Mouse (Mus musculus) left cerebral cortex, postnatal 10 days (tissue): ENCODE measurements at regions not wholly inside any gene's neighbourhood (a gene's known extent, or its start where the extent isn't known, plus 50 kb on each side); places are given as distances from the start of the nearest gene placed in this dataset.
"Not testable (repeated sequence)": the region's sequence is repeated elsewhere in the genome, so short reads cannot be mapped to it uniquely, and the experiment has no call there.

Source experiments
- DNase-seq, 2 experiments: peaks; one replicate each; pipeline ENCODE4 v3.0.0; 2021 to 2022; ENCODE audit warnings: low spot score in 2 of 2, mixed read lengths in 1 of 2; ENCODE audit errors: extremely low spot score in 1 of 2
- intact Hi-C: fragments of 180-260 bp; cut with DNase I; formaldehyde crosslinking; loops from one replicate; pipeline ENCODE4 v1.15.1; 2025

DNA sequence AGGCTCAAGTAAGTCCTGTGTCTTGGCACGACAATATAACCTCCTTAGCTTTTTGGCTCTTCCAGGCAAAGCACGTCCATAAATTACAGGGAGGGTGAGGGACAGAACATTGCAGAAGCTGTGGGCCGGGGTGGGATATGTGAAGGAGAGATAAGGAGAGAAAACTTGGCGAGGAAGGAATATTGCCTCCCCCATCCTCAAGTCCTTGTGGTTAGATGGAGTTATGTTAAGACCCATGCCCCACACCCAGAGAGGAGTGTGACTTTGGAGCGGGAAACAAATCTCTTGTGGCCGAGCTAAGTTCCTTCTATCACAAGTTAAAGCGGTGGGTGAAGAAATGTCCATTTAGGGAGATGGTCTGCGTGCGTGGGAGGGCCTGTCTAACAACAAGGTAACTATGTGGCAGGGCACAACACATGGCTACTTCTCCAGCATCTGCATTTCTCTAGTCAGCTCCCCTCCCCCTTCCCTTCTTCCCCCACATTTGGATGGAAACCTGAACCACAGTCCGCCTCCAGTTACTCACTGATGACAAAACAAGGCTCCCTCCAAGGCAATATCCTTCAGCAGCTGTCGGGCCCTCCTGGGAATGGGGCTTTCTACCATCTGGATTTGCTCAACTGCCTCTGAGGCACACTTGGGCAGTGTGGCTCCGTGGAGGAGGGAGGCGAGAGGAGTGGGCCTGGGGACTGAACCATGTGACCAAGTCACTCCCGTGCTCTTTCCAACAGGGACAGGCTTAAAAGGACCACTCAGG, 56.7 kb upstream of the Slc44a3 start:
- no peak for DNase-seq

DNA sequence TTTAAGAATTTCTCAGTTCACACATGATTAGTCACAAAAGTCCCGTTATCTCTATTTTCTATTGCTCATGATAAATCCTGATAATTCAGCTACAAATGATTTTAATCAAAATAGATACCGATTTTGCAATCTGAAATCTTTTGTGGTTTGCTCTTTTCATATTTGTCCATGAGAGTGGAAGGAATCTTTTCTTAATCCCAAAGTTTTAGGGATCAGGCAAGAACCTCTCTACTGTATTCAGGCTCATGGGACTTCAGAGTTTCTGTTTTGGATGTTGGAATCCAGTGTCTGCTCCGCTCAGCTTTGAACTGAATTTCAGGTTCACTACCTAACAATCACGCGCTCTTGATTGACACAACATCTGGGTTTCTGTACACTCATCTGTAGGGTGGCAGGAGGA, 53.1 kb upstream of the Slc44a3 start:
- intact Hi-C loops = no loop called here

More for the DNA sequence above, 56.7 kb upstream of the Slc44a3 start:
- intact Hi-C loops = no loop called here

DNA sequence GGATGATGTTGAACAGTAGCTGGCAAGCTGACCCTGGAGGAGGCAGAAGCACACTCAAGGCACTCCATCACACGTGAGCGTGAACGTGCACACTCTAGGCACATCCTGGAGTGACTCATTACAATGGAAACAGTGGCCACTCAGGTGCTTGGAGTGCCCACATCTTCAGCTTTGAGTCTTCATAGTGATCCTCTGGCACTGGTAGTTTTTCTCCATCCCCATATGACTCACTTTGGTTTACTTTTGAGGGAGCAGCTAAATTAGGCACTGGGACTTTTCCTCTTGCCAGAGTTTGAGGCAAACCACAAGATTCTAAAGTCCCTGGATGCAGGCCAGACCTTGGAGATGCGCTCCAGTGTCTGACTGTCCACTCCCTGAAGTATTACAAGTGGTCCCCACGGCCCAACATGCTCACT, 52.5 kb upstream of the Slc44a3 start:
- intact Hi-C loops = no loop called here
- DNase-seq = no peak

More for the DNA sequence above, 53.1 kb upstream of the Slc44a3 start:
- no peak for DNase-seq

DNA sequence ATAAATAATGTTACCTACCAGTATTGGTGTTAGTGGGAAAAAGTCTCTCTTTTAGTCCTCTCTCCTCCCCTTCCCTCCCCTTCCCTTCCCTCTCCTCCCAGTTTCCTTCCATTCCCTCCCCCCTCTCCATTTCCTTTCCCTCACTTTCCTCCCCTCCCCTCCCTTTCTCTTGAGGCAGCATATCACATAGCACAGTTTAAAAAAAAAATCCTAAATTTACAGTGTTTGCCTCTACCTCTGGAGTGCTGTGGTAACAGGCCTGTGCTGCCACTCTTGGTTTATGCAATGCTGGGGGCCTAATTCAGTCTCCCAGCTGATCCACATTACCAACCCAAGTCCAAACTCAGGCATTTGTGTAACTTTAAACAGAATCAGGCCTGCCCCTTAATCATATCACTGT, 52.1 kb upstream of the Slc44a3 start:
- intact Hi-C loops = no loop called here
- no peak for DNase-seq

DNA sequence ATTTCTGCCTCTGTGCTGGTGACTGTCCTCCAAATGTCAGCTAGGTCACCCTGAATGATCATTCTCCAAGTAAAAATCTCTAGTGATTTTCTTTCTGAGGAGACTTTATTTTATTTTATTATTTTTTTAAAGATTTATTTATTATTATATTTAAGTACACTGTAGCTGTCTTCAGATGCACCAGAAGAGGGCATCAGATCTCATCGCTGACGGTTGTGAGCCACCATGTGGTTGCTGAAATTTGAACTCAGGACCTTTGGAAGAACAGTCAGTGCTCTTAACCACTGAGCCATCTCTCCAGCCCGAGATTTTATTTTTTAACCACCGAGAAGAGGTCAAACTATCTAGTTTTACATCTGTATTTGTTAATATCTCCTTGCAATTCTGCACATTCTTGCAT, 50.5 kb upstream of the Slc44a3 start:
- intact Hi-C loops, DNase-seq: not testable (repeated sequence)
